Mouse (Mus musculus): Measurements from ENCODE around the gene Rhoc.

GRCm38 (mm10) chr3:104817481-104817990, 29.4 kb downstream of the Rhoc start:
- TF ChIP-seq CTCF (IDR thresholded peaks at IDR 0.05; ENCODE audit: low read depth, low read length) (no peak), POLR2A (IDR thresholded peaks at IDR 0.05; ENCODE audit: insufficient read depth, low read length) (no peak), EP300 (IDR thresholded peaks at IDR 0.05; ENCODE audit: insufficient read depth, low read depth, low read length) (no peak)

All from ES-Bruce4 (cell line).